Mouse (Mus musculus) small intestine, adult 2 months (tissue): ENCODE data around the gene Palm. TPM values are rescaled to one million over a fixed set of nuclear protein-coding genes. Genes with fewer than 3 reads are reported as not detected.
A peak's percentile ranks its signal among the peaks of the same experiment; 100 is the strongest.

Source experiments
- H3K27ac ChIP-seq: fragments of 200-500 bp; 2 replicates; pipeline ENCODE4 v1.5.1; 2012; ENCODE audit warnings: low read depth, low read length, control low read depth, inconsistent platforms; ENCODE audit not compliant: insufficient read depth
- H3K27me3 ChIP-seq: fragments of 200-500 bp; 2 replicates; pipeline ENCODE4 v1.6.1; 2012; ENCODE audit warnings: mild to moderate bottlenecking, moderate library complexity, low read length, inconsistent platforms; ENCODE audit not compliant: control insufficient read depth, insufficient read depth
- H3K36me3 ChIP-seq: fragments of 200-500 bp; 2 replicates; pipeline ENCODE4 v1.6.1; 2012; ENCODE audit warnings: mild to moderate bottlenecking, low read length, control low read depth, inconsistent platforms; ENCODE audit not compliant: control insufficient read depth, insufficient read depth
- H3K4me1 ChIP-seq: fragments of 200-500 bp; 2 replicates; pipeline ENCODE4 v1.6.1; 2012; ENCODE audit warnings: low read length, inconsistent platforms, mixed read lengths; ENCODE audit not compliant: control insufficient read depth, insufficient read depth, insufficient read length
- H3K4me3 ChIP-seq: fragments of 200-500 bp; 2 replicates; pipeline ENCODE4 v1.5.1; 2012; ENCODE audit warnings: low read depth, mild to moderate bottlenecking, control low read depth, inconsistent platforms, low read length, moderate library complexity
- CTCF ChIP-seq: fragments of 200-500 bp; IDR thresholded peaks from 2 replicates; pipeline ENCODE4 v1.5.1; 2012; ENCODE audit warnings: low read depth, mild to moderate bottlenecking, control low read depth, inconsistent platforms, low read length, moderate library complexity, mixed read lengths; ENCODE audit not compliant: insufficient replicate concordance, insufficient read length; ENCODE audit errors: extremely low read depth
- POLR2A ChIP-seq: fragments of 200-500 bp; IDR thresholded peaks from 2 replicates; pipeline ENCODE4 v1.6.1; 2012; ENCODE audit warnings: low read depth, mild to moderate bottlenecking, control low read depth, inconsistent platforms, low read length, moderate library complexity
- WGBS: fragments of 180-500 bp; shearing (Covaris S2); methylation state at CpG from one replicate; pipeline ENCODE4 v1.1.7; 2018; 5-methylcytosine and 5-hydroxymethylcytosine counted together
- polyA plus RNA-seq: library from polyadenylated mRNA; depleted of rRNA; stranded (reverse); fragments of >200 nt; gene quantifications from 2 replicates; pipeline ENCODE4 v1.2.3, GENCODE M21; 2012; rRNA removed

Gene Palm
- polyA plus RNA-seq, 1 experiment, result 24.0 TPM

- Histone ChIP-seq H3K36me3 (peaks cover 31% of the 10 kb centered on the region), H3K27me3 (no peaks in the 10 kb centered on the region), H3K4me3 (no peak overlapping the region), H3K4me1 (no peaks in the 10 kb centered on the region; the same call in 1 of the 2 replicates), H3K27ac (no peak overlapping the region)
- TF ChIP-seq POLR2A (no peak), CTCF (peak; percentile 34; the same call in 1 of the 2 replicates)
- WGBS, result 39% methylated on average over 19 of the region's 19 CpGs
These were observed 72.5 kb downstream of the Palm start for GRCm38 (mm10) chr10:79865801-79866295.

- no peak for TF ChIP-seq CTCF
- no peak for TF ChIP-seq POLR2A
- H3K4me3 ChIP-seq, result no peak overlapping the region
- no peaks in the 10 kb centered on the region; the same call in 1 of the 2 replicates for H3K4me1 ChIP-seq
- 75% methylated on average over 11 of the region's 11 CpGs for WGBS
- no peak overlapping the region for H3K27ac ChIP-seq
- no peaks in the 10 kb centered on the region for H3K27me3 ChIP-seq
- peaks cover 23% of the 10 kb centered on the region for H3K36me3 ChIP-seq
These were observed 73.2 kb downstream of the Palm start for GRCm38 (mm10) chr10:79866601-79867000.

Other genes starting within 250 kb of the Palm start
- 61.5 and 89.9 TPM in 2 replicates for gene Mier2, start 238.4 kb upstream of the Palm start, polyA plus RNA-seq
- not detected in 2 replicates for gene Theg, start 206.2 kb upstream of the Palm start, polyA plus RNA-seq
- gene C2cd4c, start 179.5 kb upstream of the Palm start, polyA plus RNA-seq, result 0.89 and 1.0 TPM in 2 replicates
- gene Shc2, start 155.7 kb upstream of the Palm start, polyA plus RNA-seq, result 1.6 TPM in 2 replicates
- not detected in 2 replicates for gene Odf3l2, start 147.8 kb upstream of the Palm start, polyA plus RNA-seq
- 9.9 and 20.7 TPM in 2 replicates for gene Madcam1, start 129.0 kb upstream of the Palm start, polyA plus RNA-seq
- 76.0 and 138 TPM in 2 replicates for gene Tpgs1, start 124.2 kb upstream of the Palm start, polyA plus RNA-seq
- 101 and 163 TPM in 2 replicates for gene Cdc34, start 111.4 kb upstream of the Palm start, polyA plus RNA-seq
- 0.11 and 0.52 TPM in 2 replicates for gene Gzmm, start 104.6 kb upstream of the Palm start, polyA plus RNA-seq
- gene Bsg, start 89.1 kb upstream of the Palm start, polyA plus RNA-seq, result 1,266 and 1,465 TPM in 2 replicates
- gene Hcn2, start 76.9 kb upstream of the Palm start, polyA plus RNA-seq, result 8.3 and 19.2 TPM in 2 replicates
- gene Polrmt, start 47.0 kb upstream of the Palm start, polyA plus RNA-seq, result 38.7 and 50.0 TPM in 2 replicates
- not detected in 2 replicates for gene Fgf22, start 38.5 kb upstream of the Palm start, polyA plus RNA-seq
- gene Rnf126, start 26.6 kb upstream of the Palm start, polyA plus RNA-seq, result 130 and 222 TPM in 2 replicates
- gene Fstl3, start 16.3 kb upstream of the Palm start, polyA plus RNA-seq, result 16.0 and 19.6 TPM in 2 replicates
- 0.24 and 0.67 TPM in 2 replicates for gene Prss57, start 2.6 kb upstream of the Palm start, polyA plus RNA-seq
- 141 and 347 TPM in 2 replicates for gene Misp, start 27.4 kb downstream of the Palm start, polyA plus RNA-seq
- gene Ptbp1, start 60.9 kb downstream of the Palm start, polyA plus RNA-seq, result 150 and 285 TPM in 2 replicates
- gene Prtn3, start 80.9 kb downstream of the Palm start, polyA plus RNA-seq, result 1.6 and 2.1 TPM in 2 replicates
- 2.8 and 5.3 TPM in 2 replicates for gene Plppr3, start 81.1 kb downstream of the Palm start, polyA plus RNA-seq
- gene Elane, start 92.7 kb downstream of the Palm start, polyA plus RNA-seq, result 0.72 TPM in 1 of 2 replicates, not detected in the other
- 48.6 and 122 TPM in 2 replicates for gene Cfd, start 97.3 kb downstream of the Palm start, polyA plus RNA-seq
- 34.8 and 58.1 TPM in 2 replicates for gene Med16, start 115.4 kb downstream of the Palm start, polyA plus RNA-seq
- not detected in 2 replicates for gene Gm26602, start 117.3 kb downstream of the Palm start, polyA plus RNA-seq
- 3.0 and 5.9 TPM in 2 replicates for gene Kiss1r, start 123.4 kb downstream of the Palm start, polyA plus RNA-seq
- 86.4 and 104 TPM in 2 replicates for gene R3hdm4, start 127.6 kb downstream of the Palm start, polyA plus RNA-seq
- 10.7 and 23.9 TPM in 2 replicates for gene Arid3a, start 133.5 kb downstream of the Palm start, polyA plus RNA-seq
- gene Wdr18, start 166.6 kb downstream of the Palm start, polyA plus RNA-seq, result 34.8 and 44.6 TPM in 2 replicates
- gene Grin3b, start 177.1 kb downstream of the Palm start, polyA plus RNA-seq, result not detected in 2 replicates
- gene Tmem259, start 190.8 kb downstream of the Palm start, polyA plus RNA-seq, result 225 and 441 TPM in 2 replicates
- 49.9 and 72.8 TPM in 2 replicates for gene Cnn2, start 195.0 kb downstream of the Palm start, polyA plus RNA-seq
- 18.1 and 33.4 TPM in 2 replicates for gene Abca7, start 202.9 kb downstream of the Palm start, polyA plus RNA-seq
- 23.2 and 36.8 TPM in 2 replicates for gene Arhgap45, start 223.1 kb downstream of the Palm start, polyA plus RNA-seq
- 140 and 186 TPM in 2 replicates for gene Polr2e, start 246.2 kb downstream of the Palm start, polyA plus RNA-seq